Mouse (Mus musculus): ENCODE data around the gene Trim65. TPM values are rescaled to one million over a fixed set of nuclear protein-coding genes. Genes with fewer than 3 reads are reported as not detected.

Gene Trim65
- polyA plus RNA-seq, 1 experiment from 2014 or later, result 1.8 TPM

GRCm38 (mm10) chr11:116088741-116089394, 42.1 kb downstream of the Trim65 start:
- no peak overlapping the region for H3K4me3 ChIP-seq
- peaks cover 28% of the 10 kb centered on the region for H3K4me1 ChIP-seq (replicated peaks)
- H3K27me3 ChIP-seq (ENCODE audit: insufficient read depth, poor library complexity, severe bottlenecking), result no peaks in the 10 kb centered on the region
- peaks cover 10% of the 10 kb centered on the region for H3K36me3 ChIP-seq
- WGBS, result 87% methylated on average over 11 of the region's 11 CpGs
- DNase-seq (ENCODE audit: low spot score), result no peak
- no peaks in the 10 kb centered on the region for H3K9me3 ChIP-seq
- H3K27ac ChIP-seq, result no peak overlapping the region

DNA sequence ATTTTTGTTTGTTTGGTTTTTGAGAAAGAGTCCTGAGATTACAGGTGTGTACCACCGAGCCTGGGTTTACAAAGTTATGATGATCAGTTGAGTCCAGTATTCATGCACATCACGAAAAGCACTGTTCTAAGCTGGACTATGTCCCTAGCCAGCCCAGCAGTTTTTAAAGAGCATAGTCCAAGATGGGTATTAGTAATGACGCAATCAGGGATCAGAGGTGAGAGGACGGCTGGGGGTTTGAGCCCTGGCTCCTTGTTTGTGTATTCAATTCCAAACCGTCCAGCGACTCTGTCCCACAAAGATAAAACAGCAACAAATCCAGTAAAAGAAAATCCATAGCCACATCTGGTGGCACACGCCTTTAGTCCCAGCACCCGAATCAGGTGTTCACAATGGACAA, 42.7 kb downstream of the Trim65 start:
- Histone ChIP-seq H3K9me3 (no peaks in the 10 kb centered on the region), H3K4me3 (no peak overlapping the region; the same call in 1 of the 2 replicates), H3K27me3 (ENCODE audit: insufficient read depth, poor library complexity, severe bottlenecking) (no peaks in the 10 kb centered on the region), H3K36me3 (peaks cover 17% of the 10 kb centered on the region), H3K27ac (no peak overlapping the region), H3K4me1 (replicated peaks) (peaks cover 26% of the 10 kb centered on the region)
- DNase-seq (ENCODE audit: low spot score), result no peak
- 87% methylated on average over 8 of the region's 8 CpGs for WGBS

DNA sequence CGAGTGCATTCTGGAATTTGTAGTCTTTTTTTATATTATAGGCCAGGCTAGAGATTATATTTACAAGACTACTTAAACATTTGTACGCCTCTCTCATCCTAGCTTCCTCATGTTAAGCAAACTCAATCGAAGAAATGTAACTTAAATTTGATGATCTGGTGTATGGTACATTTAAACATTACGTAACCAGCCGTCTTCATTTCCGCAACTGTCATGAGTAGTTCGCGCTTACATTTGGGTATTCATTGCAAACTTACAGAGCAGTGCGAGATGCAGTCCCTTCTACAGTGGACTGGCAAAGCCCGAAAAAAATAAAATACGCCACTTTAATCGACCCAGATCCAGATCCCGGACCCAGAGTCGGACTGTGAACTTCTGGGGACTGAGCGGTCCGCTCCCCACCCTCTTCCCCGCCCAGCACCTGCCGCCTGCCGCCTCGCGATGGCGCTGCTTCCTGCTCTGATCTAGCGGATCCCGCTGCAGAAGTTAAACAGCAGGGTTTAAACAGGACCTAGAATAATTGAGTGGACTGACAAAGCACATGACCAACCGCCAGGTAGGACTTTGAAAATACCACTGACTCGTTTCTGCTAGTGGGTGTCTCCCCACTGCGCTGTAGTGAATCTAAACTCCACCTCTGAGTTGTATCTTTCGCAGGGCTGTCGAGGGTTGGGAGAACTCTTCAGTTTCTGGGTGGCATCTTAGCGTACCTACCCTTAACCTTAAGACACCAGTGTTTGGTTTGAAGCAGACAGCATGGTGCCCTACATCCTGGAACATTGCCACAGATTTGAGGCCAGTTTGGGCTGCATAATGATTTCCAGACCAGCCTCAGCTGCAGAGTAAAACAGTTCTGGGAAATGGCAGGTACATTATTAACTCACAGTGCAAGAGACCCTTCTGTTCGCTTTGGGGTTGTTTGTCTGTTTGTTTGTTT, 43.5 kb downstream of the Trim65 start:
- peaks cover 23% of the 10 kb centered on the region for H3K36me3 ChIP-seq
- peak; percentile 90 for DNase-seq (ENCODE audit: low spot score)
- H3K27ac ChIP-seq, result peak overlapping the region; percentile 89
- peak overlapping the region; percentile 62 for H3K4me3 ChIP-seq
- peaks cover 26% of the 10 kb centered on the region for H3K4me1 ChIP-seq (replicated peaks)
- no peaks in the 10 kb centered on the region for H3K27me3 ChIP-seq (ENCODE audit: insufficient read depth, poor library complexity, severe bottlenecking)
- H3K9me3 ChIP-seq, result no peaks in the 10 kb centered on the region
- 4% methylated on average over 31 of the region's 31 CpGs for WGBS

DNA sequence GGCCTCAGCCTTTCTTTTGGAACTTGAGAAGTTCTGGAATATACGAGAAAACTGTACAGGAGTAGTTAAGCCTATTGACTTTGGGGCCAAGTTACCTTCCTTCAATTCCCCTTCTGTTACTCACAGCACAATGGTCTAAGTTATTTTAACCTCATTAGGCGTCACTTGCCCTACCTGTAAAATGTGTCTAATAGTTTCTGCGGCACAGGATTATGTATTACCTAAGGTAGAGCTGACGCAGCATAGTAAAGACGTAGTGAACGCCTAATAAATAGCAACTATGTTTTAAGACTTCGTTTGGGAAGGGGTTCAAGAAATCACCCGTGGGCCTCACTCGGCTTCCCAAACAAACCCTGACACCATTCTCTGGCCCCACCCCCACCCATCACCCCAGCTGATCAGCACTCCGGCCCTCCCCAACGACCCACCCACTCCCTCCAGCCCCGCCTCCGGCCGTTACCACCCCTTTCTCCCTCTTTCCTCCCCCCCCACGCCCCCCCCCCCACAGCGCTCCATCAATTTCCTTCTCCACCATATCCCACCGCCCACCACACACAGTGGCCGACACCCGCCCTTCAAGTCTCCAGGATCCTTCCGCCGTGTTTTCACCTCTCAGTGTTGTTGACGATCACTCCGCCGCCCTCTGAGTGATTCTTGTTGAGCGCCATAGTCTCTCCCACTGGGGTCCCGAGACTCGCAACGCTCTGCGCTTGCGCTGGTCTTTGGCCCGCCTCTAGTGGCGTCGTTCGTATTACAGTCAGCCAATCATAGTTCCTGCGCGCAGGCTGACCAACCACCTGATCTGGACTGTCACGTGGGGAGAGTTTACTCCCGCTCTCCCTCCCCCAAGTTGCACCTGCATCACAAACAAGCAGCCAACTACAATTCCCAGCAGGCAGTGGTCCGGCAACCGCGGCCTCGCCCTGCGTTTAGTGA, 44.4 kb downstream of the Trim65 start, which contains the start of gene Wbp2:
TSS of gene Wbp2 (minus strand) at position 738 of the 936 bp plus-strand sequence.
- peak within 1 kb of the TSS; percentile 92 for H3K27ac ChIP-seq
- H3K27me3 ChIP-seq (ENCODE audit: insufficient read depth, poor library complexity, severe bottlenecking), result no peaks in the 10 kb centered on the region
- peaks cover 31% of the 10 kb centered on the region for H3K4me1 ChIP-seq (replicated peaks)
- WGBS, result 6% methylated on average over 40 of the region's 43 CpGs
- DNase-seq (ENCODE audit: low spot score), result peak; percentile 99
- H3K9me3 ChIP-seq, result no peaks in the 10 kb centered on the region
- peak within 1 kb of the TSS; percentile 62 for H3K4me3 ChIP-seq
- H3K36me3 ChIP-seq, result peaks cover 33% of the 10 kb centered on the region

- WGBS, result 94% methylated on average over 6 of the region's 6 CpGs
Observed at GRCm38 (mm10) chr11:116084166-116084565, 46.8 kb downstream of the Trim65 start.

DNA sequence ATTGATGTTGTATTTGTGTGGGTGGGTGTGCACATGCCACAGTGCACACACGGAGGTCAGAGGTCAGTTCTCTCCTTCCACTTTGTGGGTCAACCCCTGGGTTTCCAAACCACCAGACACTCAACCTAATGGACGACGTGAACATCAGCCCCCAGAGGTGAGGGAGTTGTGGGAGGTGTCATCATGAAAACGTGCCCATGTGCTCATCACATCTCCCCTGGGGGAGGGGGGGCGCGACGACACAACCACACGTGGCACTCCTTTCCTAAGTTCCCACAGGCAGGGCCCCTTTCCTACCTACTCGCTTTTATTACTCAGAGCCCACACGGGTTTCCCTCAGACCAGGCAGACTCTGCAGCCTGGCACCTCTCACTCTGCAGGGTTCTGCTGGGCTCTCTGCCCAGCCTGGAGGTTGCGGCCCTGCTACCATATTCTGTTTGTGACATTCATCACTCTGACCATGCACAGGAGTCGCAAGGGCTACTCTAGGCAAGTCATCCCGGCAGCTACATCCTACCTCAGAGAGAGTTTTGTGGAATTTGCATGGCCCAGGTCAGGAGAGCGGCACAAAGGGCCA, 47.7 kb downstream of the Trim65 start:
- Histone ChIP-seq H3K4me3 (no peak overlapping the region), H3K27me3 (ENCODE audit: insufficient read depth, poor library complexity, severe bottlenecking) (no peaks in the 10 kb centered on the region), H3K9me3 (no peaks in the 10 kb centered on the region), H3K36me3 (peaks cover 63% of the 10 kb centered on the region), H3K27ac (peak overlapping the region; percentile 29; the same call in 1 of the 2 replicates), H3K4me1 (replicated peaks) (peaks cover 64% of the 10 kb centered on the region)
- WGBS, result 89% methylated on average over 14 of the region's 14 CpGs
- DNase-seq (ENCODE audit: low spot score), result no peak

More at GRCm38 (mm10) chr11:116084166-116084565, 46.8 kb downstream of the Trim65 start:
- H3K4me1 ChIP-seq (replicated peaks), result peaks cover 54% of the 10 kb centered on the region
- H3K36me3 ChIP-seq, result peaks cover 56% of the 10 kb centered on the region
- no peaks in the 10 kb centered on the region for H3K9me3 ChIP-seq
- H3K4me3 ChIP-seq, result no peak overlapping the region
- DNase-seq (ENCODE audit: low spot score), result no peak
- H3K27me3 ChIP-seq (ENCODE audit: insufficient read depth, poor library complexity, severe bottlenecking), result no peaks in the 10 kb centered on the region
- no peak overlapping the region for H3K27ac ChIP-seq

DNA sequence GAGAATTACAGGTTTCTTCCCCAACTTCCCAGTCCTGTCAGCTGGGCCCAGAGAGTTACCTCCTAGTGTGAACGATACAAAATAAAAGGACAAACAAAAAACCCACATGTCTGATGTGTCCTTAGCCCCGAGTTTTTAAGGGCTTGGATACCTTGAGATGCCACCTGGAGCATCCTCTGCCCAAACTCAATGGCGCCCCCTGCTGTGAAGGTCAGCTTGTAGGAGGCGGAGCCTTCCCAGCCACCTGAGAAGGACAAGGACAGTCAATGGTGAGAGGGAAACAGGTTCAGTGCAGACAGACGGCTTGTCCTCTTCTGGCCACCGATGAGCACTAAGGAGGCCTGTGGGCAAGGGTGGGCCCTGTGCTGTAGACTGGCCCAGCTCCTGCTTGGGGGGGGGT, 49.8 kb downstream of the Trim65 start:
- Histone ChIP-seq H3K27ac (peak overlapping the region; percentile 62; the same call in 1 of the 2 replicates), H3K27me3 (ENCODE audit: insufficient read depth, poor library complexity, severe bottlenecking) (no peaks in the 10 kb centered on the region; the same call in 1 of the 2 replicates), H3K4me3 (no peak overlapping the region), H3K4me1 (replicated peaks) (peaks cover 74% of the 10 kb centered on the region), H3K36me3 (peaks cover 63% of the 10 kb centered on the region), H3K9me3 (no peaks in the 10 kb centered on the region)
- WGBS, result 81% methylated on average over 6 of the region's 6 CpGs
- DNase-seq (ENCODE audit: low spot score), result no peak

DNA sequence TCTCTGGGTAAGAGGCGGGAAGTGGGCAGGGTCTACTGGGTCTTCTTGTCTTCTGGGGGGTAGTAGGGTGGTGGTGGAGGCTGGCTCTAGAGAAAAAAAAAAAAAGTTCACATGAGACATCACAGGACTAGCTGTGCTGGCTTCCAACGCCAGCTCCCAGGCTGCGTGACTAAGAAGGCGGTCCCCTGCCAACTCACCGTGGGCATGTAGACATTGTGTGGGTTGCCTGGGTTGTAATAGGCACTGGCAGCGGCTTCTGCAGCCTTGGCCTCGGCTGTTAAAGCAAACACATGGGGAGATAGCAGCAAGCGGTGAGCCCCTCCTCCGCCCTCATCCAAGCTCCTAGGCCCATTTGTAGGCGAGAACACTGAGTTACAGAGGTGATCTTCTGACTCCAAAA, 51.4 kb downstream of the Trim65 start:
- peaks cover 58% of the 10 kb centered on the region for H3K36me3 ChIP-seq
- no peaks in the 10 kb centered on the region for H3K9me3 ChIP-seq
- H3K27me3 ChIP-seq (ENCODE audit: insufficient read depth, poor library complexity, severe bottlenecking), result no peaks in the 10 kb centered on the region; the same call in 1 of the 2 replicates
- H3K4me3 ChIP-seq, result peak overlapping the region; percentile 49
- DNase-seq (ENCODE audit: low spot score), result no peak
- H3K4me1 ChIP-seq (replicated peaks), result peaks cover 73% of the 10 kb centered on the region
- H3K27ac ChIP-seq, result peak overlapping the region; percentile 88
- WGBS, result 79% methylated on average over 10 of the region's 10 CpGs

GRCm38 (mm10) chr11:116078676-116079320, 52.1 kb downstream of the Trim65 start:
- 16% methylated on average over 10 of the region's 10 CpGs for WGBS
- H3K4me3 ChIP-seq, result peak overlapping the region; percentile 49
- H3K27me3 ChIP-seq (ENCODE audit: insufficient read depth, poor library complexity, severe bottlenecking), result no peaks in the 10 kb centered on the region; the same call in 1 of the 2 replicates
- H3K36me3 ChIP-seq, result peaks cover 52% of the 10 kb centered on the region
- peak overlapping the region; percentile 88 for H3K27ac ChIP-seq
- peak; percentile 66 for DNase-seq (ENCODE audit: low spot score)
- peaks cover 75% of the 10 kb centered on the region for H3K4me1 ChIP-seq (replicated peaks)
- no peaks in the 10 kb centered on the region for H3K9me3 ChIP-seq

- Histone ChIP-seq H3K4me3 (peak overlapping the region; percentile 49), H3K4me1 (replicated peaks) (peaks cover 81% of the 10 kb centered on the region), H3K9me3 (no peaks in the 10 kb centered on the region), H3K36me3 (peaks cover 46% of the 10 kb centered on the region), H3K27ac (peak overlapping the region; percentile 88), H3K27me3 (ENCODE audit: insufficient read depth, poor library complexity, severe bottlenecking) (no peaks in the 10 kb centered on the region; the same call in 1 of the 2 replicates)
- 8% methylated on average over 16 of the region's 16 CpGs for WGBS
- DNase-seq (ENCODE audit: low spot score), result peak; percentile 75
Observed at GRCm38 (mm10) chr11:116078221-116078620, 52.7 kb downstream of the Trim65 start.

DNA sequence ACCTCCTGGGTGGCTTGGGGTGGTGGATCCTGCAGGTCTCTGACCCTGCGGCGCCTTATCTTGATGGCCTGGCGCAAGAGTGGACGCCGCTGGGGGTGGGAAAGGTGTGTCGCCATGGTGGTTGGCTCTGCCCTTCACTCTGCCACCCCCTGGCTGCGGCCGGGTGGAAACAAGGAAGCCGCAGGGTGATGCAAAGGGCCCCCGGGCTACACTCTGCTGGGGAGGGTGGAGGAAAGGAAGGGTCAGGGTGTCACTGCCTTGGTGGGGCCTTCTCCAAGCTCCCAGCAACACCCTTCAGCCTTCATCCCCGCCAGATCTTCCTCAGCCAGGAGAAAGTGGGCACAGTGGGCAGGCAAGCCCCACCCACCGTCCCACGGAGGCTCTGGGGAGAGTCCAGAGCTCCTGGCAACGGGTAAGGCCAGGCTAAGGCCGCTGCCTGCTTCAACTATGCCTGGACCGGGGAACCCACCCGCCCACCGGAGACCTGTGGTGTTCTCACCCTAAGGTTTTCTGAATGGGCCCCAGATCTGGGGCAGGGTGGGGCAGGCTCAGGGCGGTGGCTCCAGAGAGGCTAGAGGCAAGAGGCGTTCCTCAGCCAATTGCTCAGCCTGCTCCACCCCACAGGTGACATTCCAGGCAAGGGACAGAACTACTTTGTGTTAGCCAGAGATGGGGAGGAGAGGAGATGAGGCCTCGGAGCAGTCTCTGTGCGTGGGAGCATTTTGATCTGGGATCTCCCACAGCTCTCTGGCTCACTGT, 53.3 kb downstream of the Trim65 start, which contains the start of gene Unc13d:
TSS of gene Unc13d (minus strand) at position 516 of the 759 bp plus-strand sequence.
- Histone ChIP-seq H3K36me3 (peaks cover 41% of the 10 kb centered on the region), H3K27me3 (ENCODE audit: insufficient read depth, poor library complexity, severe bottlenecking) (no peaks in the 10 kb centered on the region; the same call in 1 of the 2 replicates), H3K27ac (peak within 1 kb of the TSS; percentile 88), H3K4me3 (peak within 1 kb of the TSS; percentile 49), H3K4me1 (replicated peaks) (peaks cover 83% of the 10 kb centered on the region), H3K9me3 (no peaks in the 10 kb centered on the region)
- WGBS, result 63% methylated on average over 22 of the region's 22 CpGs
- no peak for DNase-seq (ENCODE audit: low spot score)

All from hindbrain, embryonic 10.5 days (tissue).